Mouse (Mus musculus) gastrocnemius, postnatal 36 days (tissue): ENCODE measurements around the gene Trim60. TPM values are rescaled to one million over a fixed set of nuclear protein-coding genes. Genes with fewer than 3 reads are reported as not detected.
A peak's percentile ranks its signal among the peaks of the same experiment; 100 is the strongest.
"Not testable (repeated sequence)": the region's sequence is repeated elsewhere in the genome, so short reads cannot be mapped to it uniquely, and the experiment has no call there.

Source experiments
- DNase-seq, 2 experiments: peaks; one replicate each; pipeline ENCODE4 v3.0.0; 2022
- intact Hi-C: fragments of 180-260 bp; cut with DNase I; formaldehyde crosslinking; loops from one replicate; pipeline ENCODE4 v1.15.1; 2025
- long read RNA-seq, 2 experiments: library from polyadenylated mRNA; stranded (forward); transcript quantifications; one replicate each; pipeline ENCODE4 v2.0.0; 2021
- total RNA-seq, 2 experiments: library from RNA; stranded (reverse); gene quantifications; 2 replicates each; pipeline ENCODE4 v1.2.3; 2021

Gene Trim60
- total RNA-seq, result not detected
- long read RNA-seq, experiment 1, result 0 reads
- long read RNA-seq, experiment 2, result 0 reads

DNA sequence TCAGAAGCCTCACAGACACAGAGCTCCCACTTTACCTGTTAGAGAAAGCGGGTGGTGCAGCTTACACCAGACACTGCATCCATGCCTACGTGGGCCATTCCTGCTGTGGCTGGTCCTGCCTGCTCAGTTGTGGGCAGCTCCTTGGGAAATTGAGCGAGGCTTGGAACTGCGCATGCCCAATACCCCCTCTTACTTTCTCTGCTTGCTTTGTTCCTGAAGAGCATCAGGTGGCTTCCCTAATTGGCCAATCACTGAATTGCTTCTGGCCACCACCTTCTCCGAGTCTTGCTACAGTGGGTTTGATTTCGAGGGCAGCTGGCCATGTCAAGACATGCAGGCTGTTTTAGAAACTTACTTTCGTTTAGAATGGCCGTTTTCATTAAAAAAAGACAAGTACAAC, at the start of gene Trim60, which contains the start of gene Trim61:
Gene Trim60 (minus strand): TSS at position 162 of the 400 bp plus-strand sequence.
Gene Trim61 (minus strand): TSS at position 101 of the 400 bp plus-strand sequence.
- intact Hi-C loops, result no loop called here
- DNase-seq, result no peak

- intact Hi-C loops, result no loop called here
- DNase-seq, result no peak
Observed at GRCm38 (mm10) chr8:65067694-65068472, 49.5 kb upstream of the Trim60 start.

- intact Hi-C loops, result no loop called here
- no peak for DNase-seq
Observed at GRCm38 (mm10) chr8:65067031-65067430, 48.6 kb upstream of the Trim60 start.

DNA sequence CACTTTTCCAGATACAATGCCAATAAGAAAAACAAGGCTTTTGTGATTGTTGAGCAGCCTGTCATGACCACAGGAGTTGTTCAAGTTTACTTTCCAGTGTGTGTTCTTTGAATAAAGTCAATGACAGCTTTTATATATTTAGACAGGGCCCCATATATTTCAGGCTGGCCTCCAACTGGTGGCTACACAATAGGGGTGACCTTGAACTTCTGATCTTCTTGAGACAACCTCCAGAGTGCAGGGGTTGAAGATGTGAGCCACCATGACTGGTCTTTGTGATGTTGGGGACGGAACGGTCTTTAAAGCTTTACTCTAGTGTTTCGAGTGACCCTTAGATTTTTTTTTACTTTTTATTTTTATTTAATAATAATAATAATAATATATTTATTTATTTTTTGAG, 47.2 kb upstream of the Trim60 start:
- intact Hi-C loops, result no loop called here
- no peak for DNase-seq

DNA sequence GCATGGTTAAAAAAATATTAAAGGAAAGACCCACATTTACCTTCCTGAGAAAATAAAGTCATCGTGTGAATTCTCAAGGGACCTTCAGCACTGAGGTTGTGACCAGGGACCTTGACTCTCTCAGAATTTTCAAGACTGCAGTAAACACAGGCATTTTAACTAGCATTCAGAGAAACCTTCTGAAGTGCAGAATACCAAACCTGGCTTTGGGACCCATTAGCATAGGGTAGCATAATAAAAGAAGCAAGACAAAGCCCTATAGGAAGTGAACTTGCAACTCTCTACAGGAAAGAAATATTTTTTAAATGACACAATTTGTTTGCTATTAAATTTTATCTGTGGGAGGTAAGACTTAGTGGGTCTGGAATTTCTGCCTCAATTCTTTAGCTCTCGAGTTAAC, 45.7 kb upstream of the Trim60 start:
- intact Hi-C loops, result no loop called here
- no peak for DNase-seq

DNA sequence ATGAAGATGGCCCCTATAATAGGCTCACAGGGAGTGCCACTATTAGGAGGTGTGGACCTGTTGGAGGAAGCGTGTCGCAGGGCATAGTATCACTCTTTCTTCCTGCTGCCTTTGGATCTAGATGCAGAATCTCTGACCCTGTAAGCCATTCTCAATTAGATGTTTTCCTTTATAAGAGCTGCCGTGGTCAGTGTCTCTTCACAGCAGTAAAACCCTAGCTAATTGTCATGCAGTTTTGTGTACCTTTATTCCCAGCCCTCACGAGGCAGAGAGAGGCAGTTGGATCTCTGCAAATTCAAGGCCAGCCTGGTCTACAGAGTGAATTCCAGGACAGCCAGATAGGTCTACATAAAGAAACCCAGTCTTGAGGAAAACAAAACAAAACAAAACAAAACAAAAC, 43.8 kb upstream of the Trim60 start:
- intact Hi-C loops, result no loop called here
- DNase-seq, result no peak

DNA sequence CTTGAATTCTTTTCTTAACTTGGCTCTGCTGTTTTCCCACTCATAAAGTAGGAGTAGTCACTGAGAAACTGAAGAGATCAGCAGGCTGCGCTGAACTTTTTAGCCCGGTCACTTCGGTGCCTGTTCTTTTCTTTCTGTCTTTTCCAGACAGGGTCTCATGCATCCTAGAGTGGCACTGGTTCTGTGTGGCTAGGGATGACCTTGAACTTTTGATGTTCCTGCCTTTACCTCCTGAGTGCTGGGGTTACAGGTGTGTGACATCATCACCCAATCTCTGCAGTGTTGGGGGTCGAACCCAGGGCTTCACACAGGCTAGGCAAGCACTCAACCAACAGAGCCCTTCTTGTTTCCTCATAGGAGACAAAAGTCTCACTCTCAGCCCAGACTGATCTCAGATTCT, 38.3 kb upstream of the Trim60 start:
- no peak for DNase-seq
- intact Hi-C loops, result no loop called here

GRCm38 (mm10) chr8:65053968-65054367, 35.6 kb upstream of the Trim60 start:
- intact Hi-C loops, result no loop called here
- DNase-seq, result no peak

GRCm38 (mm10) chr8:65053554-65053953, 35.2 kb upstream of the Trim60 start:
- no peak for DNase-seq
- intact Hi-C loops, result no loop called here

GRCm38 (mm10) chr8:65047801-65048200, 29.4 kb upstream of the Trim60 start:
- intact Hi-C loops, result no loop called here
- no peak for DNase-seq

GRCm38 (mm10) chr8:65047193-65047592, 28.8 kb upstream of the Trim60 start:
- DNase-seq, result no peak
- intact Hi-C loops, result no loop called here

DNA sequence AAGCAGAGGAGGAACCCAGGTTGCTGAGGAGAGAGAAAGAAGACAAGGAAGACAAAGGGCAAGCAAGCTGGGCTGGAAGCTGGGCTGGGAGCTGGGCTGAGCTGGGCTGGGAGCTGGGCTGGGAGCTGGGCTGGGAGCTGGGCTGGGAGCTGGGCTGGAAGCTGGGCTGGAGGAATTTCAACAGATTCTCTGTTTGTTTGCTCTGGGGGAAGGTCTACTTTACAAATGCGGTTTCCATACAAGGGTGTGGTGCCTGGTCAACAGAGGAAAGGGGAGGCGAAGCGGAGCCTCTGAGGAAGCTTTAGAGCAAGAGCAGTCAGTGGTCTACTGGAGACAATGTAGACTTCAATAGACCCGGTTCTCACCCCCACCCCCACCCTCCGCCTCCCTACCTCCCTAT, 28.2 kb upstream of the Trim60 start:
- intact Hi-C loops, result no loop called here
- DNase-seq, result no peak

- intact Hi-C loops, result no loop called here
Observed at GRCm38 (mm10) chr8:65037117-65037533, 18.7 kb upstream of the Trim60 start, which contains the start of gene Apela. Gene Apela, minus strand, starts transcription at chr8:65037336.

DNA sequence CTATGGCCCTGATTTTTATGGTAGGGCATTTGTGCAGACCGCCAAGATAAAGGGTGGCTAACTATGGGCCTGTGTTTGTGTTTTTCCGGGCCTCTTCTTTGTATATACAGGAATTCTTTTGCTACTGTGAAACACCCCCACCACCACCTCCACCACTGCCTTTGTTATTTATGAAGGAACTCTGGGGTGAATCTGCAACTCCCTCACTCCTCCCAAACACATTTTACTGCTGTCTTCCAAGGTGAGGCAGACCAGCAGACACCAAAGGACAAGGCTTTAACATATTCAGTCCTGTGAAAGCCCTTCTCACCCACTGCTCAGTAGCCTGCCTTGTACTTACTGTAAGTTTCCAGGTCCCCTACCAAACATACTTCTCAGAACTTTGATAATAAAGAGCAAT, 15.8 kb upstream of the Trim60 start:
- intact Hi-C loops, result no loop called here
- no peak for DNase-seq

More at GRCm38 (mm10) chr8:65037117-65037533, 18.7 kb upstream of the Trim60 start, which contains the start of gene Apela:
- DNase-seq, result no peak

DNA sequence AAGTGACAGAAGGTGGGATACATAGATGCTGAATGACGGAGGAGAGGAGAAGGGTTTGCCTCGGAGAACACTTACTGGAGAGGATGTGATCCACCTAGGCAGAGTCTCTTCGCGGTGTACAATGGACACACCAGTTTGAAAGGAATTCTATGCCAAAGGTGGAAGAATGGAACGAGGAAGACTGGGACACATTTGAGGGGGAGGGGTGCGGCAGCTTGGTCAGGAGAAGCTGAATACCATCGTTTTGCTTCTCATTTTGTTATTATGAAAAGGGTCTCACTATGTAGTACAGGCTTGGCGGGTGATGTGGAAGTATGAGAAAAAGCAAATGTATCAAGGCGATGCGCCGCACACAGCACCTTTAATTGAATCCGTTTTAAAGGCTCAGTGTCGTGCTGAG, 14.7 kb upstream of the Trim60 start:
- intact Hi-C loops, result no loop called here
- no peak for DNase-seq

DNA sequence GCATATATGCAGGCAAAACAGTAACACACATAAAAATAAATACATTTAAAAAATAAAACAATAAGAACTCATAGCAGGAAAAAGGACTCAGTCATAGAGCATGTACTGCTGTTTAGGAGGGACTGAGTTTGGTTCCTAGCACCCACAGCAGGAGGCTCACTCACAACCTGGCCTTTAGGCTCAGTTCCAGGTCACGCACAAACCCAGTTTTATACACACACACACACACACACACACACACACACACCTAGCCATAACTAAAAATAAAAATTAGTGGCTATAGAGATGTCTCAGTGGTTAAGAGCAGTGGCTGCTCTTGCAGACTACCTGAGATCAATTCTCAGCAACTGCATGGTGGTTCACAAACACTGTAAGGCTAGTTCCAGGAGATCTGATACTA, 13.7 kb upstream of the Trim60 start:
- intact Hi-C loops, result no loop called here
- DNase-seq, result no peak

DNA sequence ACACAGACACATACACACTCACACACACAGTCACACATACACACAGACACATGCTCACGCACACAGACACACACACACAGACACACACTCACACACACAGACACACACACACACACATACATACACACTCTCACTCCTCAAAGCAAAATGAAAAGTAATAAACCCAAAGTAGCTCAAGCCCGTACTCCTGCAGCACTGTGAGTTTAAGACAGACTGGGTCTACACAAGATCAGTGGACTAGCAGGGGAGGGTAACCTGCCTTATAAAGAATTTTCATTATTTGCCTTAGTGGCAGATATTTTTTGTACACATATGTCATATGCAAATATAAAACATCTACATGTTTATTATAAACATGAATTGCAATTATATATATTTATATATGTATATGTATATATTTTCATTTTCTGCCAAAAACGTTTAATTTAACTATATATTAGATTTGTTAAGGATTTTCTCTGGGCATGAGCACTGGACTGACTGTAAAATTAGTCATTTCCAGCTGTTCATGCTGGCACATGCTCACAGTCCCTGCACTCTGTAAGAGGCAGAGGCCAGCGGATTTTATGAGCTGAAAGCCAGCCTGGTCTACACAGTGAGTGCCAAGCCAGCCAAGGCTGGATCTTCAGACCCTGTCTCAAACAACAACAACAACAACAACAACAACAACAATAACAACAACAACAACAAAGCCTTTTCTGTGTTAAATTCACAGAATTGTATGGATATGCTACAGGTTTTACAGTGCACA, 12.5 kb upstream of the Trim60 start:
- no peak for DNase-seq
- intact Hi-C loops, result no loop called here

GRCm38 (mm10) chr8:65029776-65030175, 11.4 kb upstream of the Trim60 start:
- intact Hi-C loops, result no loop called here
- DNase-seq, result no peak

DNA sequence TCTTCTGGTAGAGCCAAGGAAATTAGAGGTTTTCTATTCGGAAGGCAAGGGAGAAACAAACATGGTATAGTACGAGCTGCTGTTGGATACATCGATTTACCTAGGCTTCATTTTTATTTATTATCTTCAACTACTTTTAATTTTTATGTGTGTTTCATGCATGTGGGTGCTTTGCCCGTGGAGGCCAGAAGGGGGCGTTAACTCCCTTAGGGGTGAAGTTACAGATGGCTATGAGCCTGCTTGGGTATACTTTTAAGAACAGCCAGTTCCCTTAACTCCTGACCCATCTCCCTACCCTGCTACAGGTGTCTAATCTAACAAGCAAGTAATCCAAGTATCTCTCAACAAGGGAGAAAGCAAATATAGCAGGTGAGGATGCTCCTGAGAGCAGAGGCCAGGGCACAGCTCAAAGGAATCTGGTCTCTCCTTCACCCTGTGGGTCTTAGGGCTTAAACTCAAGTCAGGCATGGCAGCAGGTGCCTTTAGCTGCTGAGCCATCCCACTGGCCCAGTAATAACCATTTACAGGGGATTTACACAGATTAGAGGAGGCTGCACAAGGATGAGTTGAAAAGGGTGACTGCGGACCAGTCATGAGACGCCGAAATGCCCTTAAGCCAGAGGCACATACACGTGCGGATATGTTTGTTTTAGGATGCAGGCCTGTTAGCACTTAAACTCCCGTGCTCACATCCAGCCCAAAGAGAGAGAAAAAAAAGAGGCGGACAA, 10.7 kb upstream of the Trim60 start:
- intact Hi-C loops, result no loop called here
- DNase-seq, result no peak

- intact Hi-C loops, result no loop called here
- DNase-seq, result peak; percentile 9 to 31
Observed at GRCm38 (mm10) chr8:65022485-65022884, 4.1 kb upstream of the Trim60 start.

DNA sequence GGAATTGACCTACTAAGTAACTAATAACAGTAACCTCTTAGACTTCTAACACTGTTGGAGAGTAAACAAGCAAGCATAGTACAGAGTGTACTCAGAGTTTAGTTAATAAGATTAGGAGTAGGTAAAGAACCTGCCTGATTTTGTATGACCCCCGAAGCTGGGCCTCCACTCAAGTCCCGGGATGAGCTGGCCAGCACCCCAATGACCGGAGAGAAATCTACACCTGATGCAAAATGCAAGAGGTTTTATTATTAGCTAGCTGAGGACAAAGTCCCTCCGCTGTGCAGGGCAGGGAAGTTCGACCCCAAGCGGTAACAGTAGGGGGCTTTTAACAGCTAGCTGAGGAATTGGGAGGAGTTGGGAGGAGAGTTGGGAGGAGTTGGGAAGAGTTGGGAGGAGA, 10.8 kb downstream of the Trim60 start:
- intact Hi-C loops, result not testable (repeated sequence)

More for the DNA sequence above, 10.8 kb downstream of the Trim60 start:
- not testable (repeated sequence) for DNase-seq
